Mouse (Mus musculus) stomach, embryonic 14.5 days (tissue): Measurements from ENCODE around the gene Socs2. TPM values are rescaled to one million over a fixed set of nuclear protein-coding genes. Genes with fewer than 3 reads are reported as not detected.

Experiments used
- ATAC-seq: fragments of 200-750 bp; cut with Nextera tagmentation; 2 replicates; pipeline ENCODE4 v1.8.0; 2017; ENCODE audit warnings: low read depth, moderate TSS enrichment; ENCODE audit not compliant: insufficient number of reproducible peaks, insufficient read depth, low FRiP score
- H3K27ac ChIP-seq: fragments of 300-500 bp; sonication (generic); 2 replicates; pipeline ENCODE4 v1.5.1; 2014; ENCODE audit warnings: mild to moderate bottlenecking, low read length, moderate library complexity, mixed read lengths
- H3K27me3 ChIP-seq: fragments of 300-500 bp; sonication (generic); 2 replicates; pipeline ENCODE4 v1.6.1; 2014; ENCODE audit warnings: low read length, control low read depth, mixed read lengths; ENCODE audit not compliant: control insufficient read depth, insufficient read depth
- H3K36me3 ChIP-seq: fragments of 300-500 bp; sonication (generic); 2 replicates; pipeline ENCODE4 v1.6.1; 2014; ENCODE audit warnings: mild to moderate bottlenecking, control low read depth, low read length, moderate library complexity, mixed read lengths; ENCODE audit not compliant: control insufficient read depth, insufficient read depth
- H3K4me1 ChIP-seq: fragments of 300-500 bp; sonication (generic); 2 replicates; pipeline ENCODE4 v1.6.1; 2014; ENCODE audit warnings: low read length, control low read depth, mixed read lengths; ENCODE audit not compliant: control insufficient read depth, insufficient read depth
- H3K4me2 ChIP-seq: fragments of 300-500 bp; sonication (generic); replicated peaks from 2 replicates; pipeline ENCODE4 v1.6.1; 2014; ENCODE audit warnings: low read depth, low read length, control low read depth
- H3K4me3 ChIP-seq: fragments of 300-500 bp; sonication (generic); 2 replicates; pipeline ENCODE4 v1.5.1; 2014; ENCODE audit warnings: low read depth, low read length, control low read depth
- H3K9ac ChIP-seq: fragments of 300-500 bp; sonication (generic); replicated peaks from 2 replicates; pipeline ENCODE4 v1.6.1; 2014; ENCODE audit warnings: low read depth, mild to moderate bottlenecking, control low read depth, low read length, moderate library complexity, mixed read lengths
- H3K9me3 ChIP-seq: fragments of 300-500 bp; sonication (generic); 2 replicates; pipeline ENCODE4 v1.6.1; 2016; ENCODE audit warnings: low read depth, low read length, control low read depth; ENCODE audit not compliant: control insufficient read depth
- WGBS: fragments of 180-500 bp; shearing (Covaris S2); extraction: QIAGEN DNeasy Blood & Tissue Kit; methylation state at CpG from one replicate; pipeline ENCODE4 v1.1.7; 2014; 5-methylcytosine and 5-hydroxymethylcytosine counted together
- polyA plus RNA-seq: library from polyadenylated mRNA; unstranded; fragments of >200 nt; fragmentation: Nextera tagmentation; extraction: Ambion mirVana; gene quantifications from 2 replicates; pipeline ENCODE4 v1.2.1, GENCODE M21; 2014

The Socs2 gene
- polyA plus RNA-seq, 1 experiment from 2014 or later = 32.9 TPM

- no peak overlapping the region for H3K27ac ChIP-seq
- no peak overlapping the region for H3K9ac ChIP-seq
- no peak overlapping the region for H3K4me3 ChIP-seq
- no peaks in the 10 kb centered on the region for H3K9me3 ChIP-seq
- WGBS = 86% methylated on average over 5 of the region's 5 CpGs
- ATAC-seq = no peak
- H3K4me2 ChIP-seq = no peak overlapping the region
- no peaks in the 10 kb centered on the region for H3K4me1 ChIP-seq
- H3K27me3 ChIP-seq = no peaks in the 10 kb centered on the region
- no peaks in the 10 kb centered on the region for H3K36me3 ChIP-seq
Observed at GRCm38 (mm10) chr10:95453282-95453681, 36.3 kb upstream of the Socs2 start.

- H3K9me3 ChIP-seq = no peaks in the 10 kb centered on the region
- H3K9ac ChIP-seq = no peak overlapping the region
- 66% methylated on average over 6 of the region's 6 CpGs for WGBS
Observed at GRCm38 (mm10) chr10:95449033-95449432, 32.1 kb upstream of the Socs2 start.

GRCm38 (mm10) chr10:95447954-95448353 is 31.0 kb upstream of the Socs2 start:
- Histone ChIP-seq H3K4me2 (no peak overlapping the region), H3K36me3 (no peaks in the 10 kb centered on the region), H3K4me3 (no peak overlapping the region), H3K9me3 (no peaks in the 10 kb centered on the region), H3K27me3 (no peaks in the 10 kb centered on the region), H3K27ac (no peak overlapping the region), H3K9ac (no peak overlapping the region), H3K4me1 (no peaks in the 10 kb centered on the region)
- WGBS = 92% methylated on average over 16 of the region's 16 CpGs
- no peak for ATAC-seq

More at GRCm38 (mm10) chr10:95449033-95449432, 32.1 kb upstream of the Socs2 start:
- Histone ChIP-seq H3K4me2 (no peak overlapping the region), H3K4me3 (no peak overlapping the region), H3K36me3 (no peaks in the 10 kb centered on the region), H3K27me3 (no peaks in the 10 kb centered on the region), H3K4me1 (no peaks in the 10 kb centered on the region), H3K27ac (no peak overlapping the region)
- no peak for ATAC-seq

GRCm38 (mm10) chr10:95445104-95446056 is 28.4 kb upstream of the Socs2 start:
- H3K4me3 ChIP-seq = no peak overlapping the region
- H3K36me3 ChIP-seq = no peaks in the 10 kb centered on the region
- WGBS = 78% methylated on average over 18 of the region's 18 CpGs
- no peak overlapping the region for H3K4me2 ChIP-seq
- H3K9ac ChIP-seq = no peak overlapping the region
- H3K4me1 ChIP-seq = no peaks in the 10 kb centered on the region
- no peaks in the 10 kb centered on the region for H3K27me3 ChIP-seq
- no peaks in the 10 kb centered on the region for H3K9me3 ChIP-seq
- ATAC-seq = no peak
- no peak overlapping the region for H3K27ac ChIP-seq

GRCm38 (mm10) chr10:95442334-95442733 is 25.4 kb upstream of the Socs2 start:
- Histone ChIP-seq H3K27me3 (no peaks in the 10 kb centered on the region), H3K4me2 (no peak overlapping the region), H3K27ac (no peak overlapping the region), H3K9ac (no peak overlapping the region), H3K4me1 (no peaks in the 10 kb centered on the region), H3K36me3 (no peaks in the 10 kb centered on the region), H3K9me3 (no peaks in the 10 kb centered on the region), H3K4me3 (no peak overlapping the region)
- no peak for ATAC-seq
- 75% methylated on average over 4 of the region's 4 CpGs for WGBS

GRCm38 (mm10) chr10:95440566-95440965 is 23.6 kb upstream of the Socs2 start:
- Histone ChIP-seq H3K27me3 (no peaks in the 10 kb centered on the region), H3K4me1 (no peaks in the 10 kb centered on the region), H3K4me2 (no peak overlapping the region), H3K9me3 (no peaks in the 10 kb centered on the region), H3K4me3 (no peak overlapping the region), H3K36me3 (no peaks in the 10 kb centered on the region), H3K27ac (no peak overlapping the region), H3K9ac (no peak overlapping the region)
- no peak for ATAC-seq
- WGBS = 57% methylated on average over 2 of the region's 2 CpGs

GRCm38 (mm10) chr10:95439718-95440339 is 22.8 kb upstream of the Socs2 start:
- Histone ChIP-seq H3K9me3 (no peaks in the 10 kb centered on the region), H3K9ac (no peak overlapping the region), H3K27ac (no peak overlapping the region), H3K36me3 (no peaks in the 10 kb centered on the region), H3K4me2 (no peak overlapping the region), H3K4me3 (no peak overlapping the region), H3K4me1 (no peaks in the 10 kb centered on the region), H3K27me3 (no peaks in the 10 kb centered on the region)
- WGBS = 76% methylated on average over 10 of the region's 10 CpGs
- no peak for ATAC-seq

- no peak overlapping the region for H3K27ac ChIP-seq
- H3K4me2 ChIP-seq = no peak overlapping the region
- no peak overlapping the region for H3K9ac ChIP-seq
- 19% methylated on average over 11 of the region's 11 CpGs for WGBS
- no peaks in the 10 kb centered on the region for H3K4me1 ChIP-seq
- H3K4me3 ChIP-seq = no peak overlapping the region
- ATAC-seq = no peak
- no peaks in the 10 kb centered on the region for H3K36me3 ChIP-seq
- H3K9me3 ChIP-seq = no peaks in the 10 kb centered on the region
- no peaks in the 10 kb centered on the region for H3K27me3 ChIP-seq
Observed at GRCm38 (mm10) chr10:95438941-95439340, 22.0 kb upstream of the Socs2 start.
